Mouse (Mus musculus): Measurements from ENCODE around the gene Magi2.
"Not testable (repeated sequence)": the region's sequence is repeated elsewhere in the genome, so short reads cannot be mapped to it uniquely, and the experiment has no call there.

Gene Magi2

DNA sequence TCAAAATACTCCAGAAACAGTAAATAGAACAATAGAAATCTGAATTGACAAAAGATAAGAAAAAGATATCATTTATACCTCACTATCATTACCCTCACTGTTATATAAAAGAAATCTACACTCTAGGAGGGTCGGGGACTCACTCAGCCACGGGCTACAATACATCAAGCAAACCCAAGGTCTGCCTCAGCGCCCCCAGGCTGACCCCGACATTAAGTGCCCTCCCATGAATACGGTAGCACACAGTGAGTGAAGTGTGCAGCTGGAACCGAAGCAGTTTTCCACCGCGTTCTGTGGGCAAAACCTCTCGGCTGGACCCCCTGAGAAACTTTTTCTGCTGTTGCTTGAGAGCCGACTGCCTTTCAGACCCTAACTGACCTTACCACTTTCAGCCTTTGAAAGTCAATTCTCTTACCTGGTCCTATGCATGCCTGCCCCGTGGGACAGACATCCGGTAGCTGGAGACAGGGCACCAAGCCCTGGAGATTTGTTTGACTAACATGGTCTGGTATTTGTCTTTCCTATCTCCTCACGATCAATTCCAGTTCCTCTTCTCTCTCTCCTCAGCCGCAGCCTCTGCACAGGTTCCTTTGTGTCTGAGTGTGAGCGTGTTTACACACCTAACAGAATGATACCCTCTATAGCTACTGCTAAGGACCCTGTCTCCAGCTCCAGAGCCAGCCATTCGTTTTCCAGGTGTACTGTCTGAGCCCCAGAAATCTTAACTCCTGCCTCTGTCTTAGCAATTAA, 1285.7 kb downstream of the Magi2 start:
- no peak for DNase-seq (ENCODE audit: low spot score)

DNA sequence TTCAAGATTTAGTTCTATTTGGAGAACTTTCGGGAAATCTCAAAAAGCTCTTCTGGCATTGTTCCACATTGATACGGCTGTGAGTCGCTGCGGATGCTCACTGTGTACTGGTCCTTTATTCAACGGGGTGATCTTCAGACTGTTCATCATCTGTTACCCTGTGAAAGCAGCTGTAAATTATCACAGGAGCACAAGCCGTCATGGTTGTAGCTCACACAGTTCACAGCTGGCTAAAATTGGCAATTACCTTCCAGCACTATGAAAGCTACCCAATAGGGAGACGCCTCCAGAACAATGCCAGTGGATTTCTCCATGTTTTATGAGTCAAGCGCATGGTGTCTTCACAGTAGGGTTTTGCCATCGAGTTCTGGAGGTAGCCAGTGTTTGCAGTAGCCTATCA, 1294.8 kb downstream of the Magi2 start:
- DNase-seq (ENCODE audit: low spot score), result no peak

DNA sequence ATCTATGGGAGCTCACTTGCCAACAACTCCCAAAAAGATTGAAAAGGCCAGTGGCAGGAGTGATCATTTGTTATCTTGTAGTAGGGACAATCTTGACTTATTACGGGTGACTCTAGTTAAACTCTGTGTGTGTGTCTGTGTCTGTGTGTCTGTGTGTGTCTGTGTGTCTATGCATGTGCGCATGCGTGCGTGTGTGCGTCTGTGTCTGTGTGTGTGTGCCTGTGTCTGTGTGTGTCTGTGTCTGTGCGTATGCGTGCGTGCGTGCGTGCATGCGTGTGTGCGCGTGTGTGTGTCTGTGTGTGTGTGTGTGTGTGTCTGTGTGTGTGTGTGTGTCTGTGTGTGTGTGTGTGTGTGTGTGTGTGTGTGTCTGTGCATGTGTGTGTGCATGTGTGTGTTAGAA, 1295.2 kb downstream of the Magi2 start:
- DNase-seq (ENCODE audit: low spot score), result no peak

DNA sequence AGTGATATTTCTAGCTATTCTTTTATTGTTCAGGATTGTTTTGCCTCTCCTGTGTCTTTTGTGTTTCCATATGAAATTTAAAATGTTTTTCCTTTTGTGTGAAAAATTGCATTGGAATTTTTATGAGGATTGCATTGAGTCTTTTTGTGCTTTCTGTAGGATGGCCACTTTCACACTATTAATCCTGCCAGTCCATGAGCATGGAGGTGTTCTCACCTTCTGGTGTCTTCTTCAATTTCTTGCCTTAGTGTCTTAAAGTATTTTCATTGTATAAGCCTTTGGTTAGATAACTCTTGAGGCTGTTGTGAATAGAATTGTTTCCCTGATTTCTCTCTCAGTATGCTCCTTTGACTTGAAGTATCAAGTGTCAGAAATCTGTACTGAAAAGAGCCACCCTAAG, 1296.9 kb downstream of the Magi2 start:
- no peak for DNase-seq (ENCODE audit: low spot score)

DNA sequence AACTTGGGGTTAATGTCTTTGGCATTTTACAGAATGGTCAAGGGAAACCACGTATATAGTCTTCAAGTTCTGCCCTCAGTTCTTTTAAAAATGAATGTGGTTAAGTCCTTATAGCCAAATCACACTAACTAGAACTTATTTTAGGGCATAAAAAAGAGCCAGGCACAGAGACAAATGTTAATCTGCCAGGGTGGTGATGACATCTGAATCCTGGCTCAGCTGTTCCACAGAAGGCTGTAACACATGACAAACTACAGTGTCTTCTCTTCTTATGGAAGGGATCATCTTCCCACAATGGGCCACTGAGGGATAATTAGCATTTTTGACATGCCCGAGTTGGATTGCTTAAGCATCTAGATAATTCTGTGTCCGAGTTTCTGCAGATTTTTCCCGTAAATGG, 1299.8 kb downstream of the Magi2 start:
- DNase-seq (ENCODE audit: low spot score), result not testable (repeated sequence)

DNA sequence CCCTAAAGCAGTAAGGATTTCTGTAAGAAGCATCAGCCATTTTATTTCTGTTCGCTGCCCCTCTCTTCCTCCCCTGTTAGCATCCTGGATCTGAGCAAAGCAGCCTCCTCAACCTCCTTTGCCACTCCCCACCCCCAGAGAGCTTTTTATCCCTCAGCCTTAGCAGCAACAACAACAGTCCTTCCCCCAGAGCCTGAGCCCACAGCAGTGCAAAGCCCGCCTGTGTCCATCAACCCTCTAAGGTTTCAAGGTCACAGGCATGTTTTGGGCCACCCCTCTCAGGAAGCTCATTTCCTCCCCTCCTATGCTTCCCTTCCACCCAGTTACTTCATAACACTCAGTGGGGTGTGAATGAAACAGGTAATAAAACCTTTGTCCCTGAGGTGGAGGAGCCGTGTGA, 1309.7 kb downstream of the Magi2 start:
- DNase-seq (ENCODE audit: low spot score), result no peak

DNA sequence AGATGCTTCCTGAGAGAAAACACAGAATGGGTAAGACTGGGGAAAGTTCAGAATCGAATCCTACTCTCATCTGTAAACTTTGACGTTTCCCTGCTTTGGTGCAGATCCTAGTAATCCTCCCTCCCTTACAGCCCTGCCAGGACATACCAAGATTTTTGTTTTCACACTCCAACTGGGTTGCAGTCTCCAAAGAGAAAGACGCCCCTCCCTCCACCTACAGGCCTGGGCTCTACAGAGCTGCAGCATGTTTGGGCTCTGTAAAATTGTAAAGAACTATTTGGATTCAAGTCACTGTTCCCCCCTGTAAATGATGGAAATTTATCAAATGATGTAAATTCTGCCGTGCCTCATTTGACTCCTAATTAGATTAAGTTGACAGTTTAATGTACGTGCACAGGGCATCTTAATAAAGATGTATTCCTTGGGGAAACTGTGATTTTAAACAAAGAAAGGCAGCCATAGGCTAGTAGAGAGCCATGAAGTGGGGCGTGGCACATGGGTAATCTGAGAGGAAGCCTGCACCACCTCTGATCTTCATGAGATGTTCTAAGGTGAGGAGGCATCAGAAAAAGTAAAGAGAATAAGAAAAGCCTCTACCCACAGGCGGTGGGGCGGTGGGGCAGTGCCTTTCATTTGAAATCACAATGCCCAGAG, 1310.7 kb downstream of the Magi2 start:
- no peak for DNase-seq (ENCODE audit: low spot score)

DNA sequence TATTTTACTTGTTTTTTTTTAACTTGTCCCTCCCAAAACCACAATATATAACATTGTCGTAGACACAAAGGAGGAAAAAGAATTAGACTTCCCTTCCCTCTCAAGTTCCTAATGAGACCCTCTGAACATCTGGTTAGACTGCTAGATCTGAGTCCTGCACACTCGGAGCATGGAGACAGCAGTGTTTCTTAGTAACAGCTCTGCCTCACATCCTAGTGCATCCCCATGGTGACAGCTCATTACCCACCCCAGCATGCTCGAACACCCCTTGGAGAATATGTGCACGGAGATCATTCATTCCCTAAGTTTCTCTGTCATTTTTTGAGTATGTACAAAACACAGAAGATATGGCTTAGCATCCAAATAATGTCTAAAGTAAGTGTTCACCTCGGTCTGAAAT, 1317.5 kb downstream of the Magi2 start:
- peak; percentile 58 for DNase-seq (ENCODE audit: low spot score)

DNA sequence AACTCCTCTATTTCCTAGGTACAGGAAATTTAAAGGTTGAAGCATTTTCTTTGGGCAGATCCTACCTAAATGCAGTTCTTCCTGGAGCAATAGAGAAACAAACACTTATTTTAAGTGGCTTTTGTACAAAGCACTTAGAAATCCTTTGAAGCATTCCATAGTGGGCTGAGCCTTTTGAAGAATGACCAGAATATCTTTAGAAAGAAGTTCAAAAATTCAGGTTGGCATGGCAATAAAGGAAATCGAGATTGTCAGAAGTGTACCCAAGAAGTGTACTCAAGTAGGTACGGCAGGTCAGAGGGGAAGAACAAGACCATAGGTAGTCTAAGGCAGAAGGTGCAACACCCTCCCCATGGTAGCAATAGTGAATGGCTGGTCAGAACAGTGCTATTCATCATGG, 1332.5 kb downstream of the Magi2 start:
- DNase-seq (ENCODE audit: low spot score), result no peak

DNA sequence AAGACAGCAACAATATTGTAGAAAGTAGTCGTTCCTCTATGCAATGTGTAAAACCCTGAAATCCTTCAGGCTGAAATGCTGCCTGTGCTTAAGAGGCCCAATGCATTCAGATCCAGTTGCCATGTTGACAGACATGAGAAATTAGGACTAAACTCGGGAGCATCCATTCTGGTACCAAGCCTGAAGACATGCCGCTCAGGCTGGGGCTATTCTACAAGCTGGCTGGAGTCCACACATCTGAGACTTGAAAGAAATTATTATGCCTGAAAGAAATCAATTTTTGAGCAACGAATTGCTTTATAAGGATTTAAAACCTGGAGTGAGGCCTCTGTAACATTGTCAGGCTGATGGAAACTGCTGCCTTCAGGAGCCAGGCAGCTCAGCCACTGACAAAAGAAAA, 1333.0 kb downstream of the Magi2 start:
- DNase-seq (ENCODE audit: low spot score), result no peak

DNA sequence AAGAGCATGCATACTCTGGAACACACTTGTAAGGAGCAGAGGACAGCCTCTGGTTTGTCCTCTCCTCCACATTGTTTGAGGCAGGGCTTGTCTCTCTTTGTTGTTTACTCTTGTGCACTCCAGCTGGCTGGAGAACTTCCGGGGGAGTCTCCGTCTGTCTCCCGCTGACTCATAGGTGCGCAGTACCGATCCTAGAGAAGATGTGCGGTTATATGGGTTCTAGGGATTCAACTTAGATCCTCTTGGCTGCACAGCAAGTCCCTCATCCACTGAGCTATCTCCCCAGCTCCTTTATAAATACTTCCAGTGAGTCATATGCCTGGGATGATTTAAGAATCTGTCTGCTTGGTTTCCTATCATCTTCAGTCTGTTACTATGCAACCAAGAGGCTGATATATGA, 1341.6 kb downstream of the Magi2 start:
- DNase-seq (ENCODE audit: low spot score), result no peak

DNA sequence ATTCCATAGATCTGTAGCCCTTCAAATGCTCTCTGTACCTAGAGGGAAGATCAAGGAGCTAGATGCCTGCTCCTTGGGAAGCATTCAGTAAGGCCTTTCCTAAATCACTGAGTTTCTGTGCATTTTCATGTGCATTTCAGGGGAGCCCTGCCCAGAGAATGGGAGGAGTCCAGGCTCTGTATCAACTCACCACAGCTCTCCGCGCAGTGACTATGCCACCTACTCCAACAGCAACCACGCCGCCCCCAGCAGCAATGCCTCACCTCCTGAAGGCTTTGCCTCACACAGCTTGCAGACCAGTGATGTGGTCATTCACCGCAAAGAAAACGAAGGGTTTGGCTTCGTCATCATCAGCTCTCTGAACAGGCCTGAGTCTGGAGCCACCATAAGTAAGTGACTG, 1342.1 kb downstream of the Magi2 start:
- DNase-seq (ENCODE audit: low spot score), result no peak

DNA sequence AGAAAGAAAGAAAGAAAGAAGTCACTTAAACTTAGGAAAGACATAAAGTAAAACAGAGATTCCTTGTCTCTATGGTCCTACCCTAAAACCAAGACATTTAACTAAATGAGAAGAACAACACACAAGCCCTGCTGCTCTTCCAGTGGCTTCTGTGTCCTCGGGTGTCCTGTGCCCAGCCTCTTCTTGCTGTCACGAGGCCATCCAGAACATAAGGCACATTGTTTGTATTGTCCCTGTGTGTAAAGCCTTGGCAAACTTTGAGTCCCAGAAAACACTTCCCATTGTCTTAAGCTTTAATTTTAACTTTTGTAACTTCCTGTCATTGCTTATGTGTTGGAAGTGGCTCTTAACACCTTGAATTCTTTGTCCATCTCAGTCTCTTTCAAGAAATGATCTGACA, 1348.0 kb downstream of the Magi2 start:
- no peak for DNase-seq (ENCODE audit: low spot score)

DNA sequence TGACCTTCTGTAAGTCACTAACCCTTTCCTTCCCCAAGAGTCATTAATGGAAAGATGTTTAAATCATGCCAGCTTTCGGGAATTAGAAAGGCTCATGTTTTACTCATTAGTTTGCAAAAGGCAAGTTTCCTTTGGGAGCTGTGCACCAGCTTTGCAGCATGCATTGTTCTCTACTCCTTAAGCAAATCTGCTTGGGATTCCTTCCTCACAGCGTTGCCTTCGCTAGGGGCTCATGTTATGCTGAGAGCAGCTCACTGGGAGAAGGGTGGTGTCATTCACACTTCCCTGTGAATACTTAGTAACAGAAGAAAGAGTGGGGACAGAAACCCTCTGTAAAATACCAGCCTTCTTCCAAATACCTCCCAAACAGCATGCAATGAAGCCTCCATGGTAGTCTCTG, 1349.0 kb downstream of the Magi2 start:
- DNase-seq (ENCODE audit: low spot score), result no peak

DNA sequence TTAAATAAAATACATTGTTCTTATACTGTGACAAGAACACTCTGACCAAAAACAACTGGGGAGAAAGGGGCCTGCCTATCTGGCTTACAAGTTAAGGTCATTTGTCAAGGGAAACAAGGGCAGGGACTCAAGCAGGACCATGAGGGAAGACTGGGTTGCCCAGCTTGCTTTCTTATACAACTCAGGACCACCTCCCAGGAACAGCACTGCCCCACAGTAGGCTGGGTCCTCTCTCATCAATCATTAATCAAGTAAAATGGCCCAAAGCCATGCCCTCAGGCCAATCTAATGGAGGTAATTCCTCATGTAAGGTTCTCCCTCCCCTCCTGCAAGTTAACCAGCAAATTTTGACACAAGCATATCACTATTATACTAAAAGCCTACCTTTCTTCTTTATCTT, 1349.4 kb downstream of the Magi2 start:
- no peak for DNase-seq (ENCODE audit: low spot score)

DNA sequence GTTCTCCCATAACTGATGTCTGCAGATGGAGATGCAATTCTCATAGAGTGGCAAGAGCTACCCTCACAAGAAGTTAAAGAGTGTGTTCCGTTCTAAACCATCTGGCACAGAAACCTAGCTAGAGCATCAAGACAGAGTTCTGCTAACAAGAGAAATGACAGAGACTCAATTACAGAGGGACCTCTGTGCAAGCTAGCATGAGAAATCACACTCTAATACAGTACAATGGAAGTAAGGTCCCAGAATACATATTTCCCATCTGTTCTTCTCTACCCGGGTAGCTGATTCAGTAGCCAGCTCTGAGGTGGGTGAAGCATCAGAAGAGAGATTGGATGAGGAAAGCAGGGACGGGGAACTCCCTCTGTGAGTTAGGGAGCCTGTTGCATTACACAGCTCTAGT, 1351.8 kb downstream of the Magi2 start:
- DNase-seq (ENCODE audit: low spot score), result no peak

DNA sequence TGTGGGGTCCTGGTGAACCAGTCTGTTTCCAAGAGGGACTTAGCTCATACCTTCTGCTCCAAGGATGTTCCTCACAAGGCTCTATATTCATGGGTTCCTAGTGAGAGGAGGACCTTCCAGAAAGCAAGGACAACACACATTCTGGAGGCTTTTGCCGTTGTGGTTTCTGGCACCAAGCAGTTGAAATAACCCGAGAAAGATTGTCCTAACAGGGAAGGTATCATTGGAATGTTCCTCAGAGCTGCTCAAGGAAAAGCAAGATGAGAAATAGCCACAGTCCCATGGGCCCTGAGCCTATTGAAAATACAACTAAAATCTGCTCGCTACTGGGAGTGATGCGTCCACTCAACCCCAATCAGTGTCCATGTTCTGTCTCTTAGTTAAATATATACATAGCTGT, 1353.8 kb downstream of the Magi2 start:
- DNase-seq (ENCODE audit: low spot score), result no peak

DNA sequence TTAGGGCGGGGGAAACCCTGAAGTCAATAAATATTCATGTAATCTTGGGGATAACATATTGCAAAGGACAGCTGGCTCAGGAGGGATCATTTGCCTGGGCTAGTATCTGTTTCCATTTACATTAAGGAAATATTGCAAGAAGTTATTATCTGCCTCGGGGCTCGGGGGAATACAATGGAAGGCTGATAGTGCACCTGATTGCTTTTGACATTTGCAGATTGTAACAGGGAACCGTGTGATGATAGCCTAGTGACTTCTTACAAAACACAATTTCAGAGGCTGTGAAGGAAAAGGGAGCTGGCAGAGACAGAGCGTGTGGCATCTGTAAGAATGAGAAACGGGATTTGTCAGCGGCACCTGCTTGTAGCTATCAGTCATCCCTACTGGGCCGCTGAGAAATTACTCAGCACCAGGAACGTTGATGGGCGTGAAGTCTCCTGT, 1356.2 kb downstream of the Magi2 start:
- DNase-seq (ENCODE audit: low spot score), result peak; percentile 38

DNA sequence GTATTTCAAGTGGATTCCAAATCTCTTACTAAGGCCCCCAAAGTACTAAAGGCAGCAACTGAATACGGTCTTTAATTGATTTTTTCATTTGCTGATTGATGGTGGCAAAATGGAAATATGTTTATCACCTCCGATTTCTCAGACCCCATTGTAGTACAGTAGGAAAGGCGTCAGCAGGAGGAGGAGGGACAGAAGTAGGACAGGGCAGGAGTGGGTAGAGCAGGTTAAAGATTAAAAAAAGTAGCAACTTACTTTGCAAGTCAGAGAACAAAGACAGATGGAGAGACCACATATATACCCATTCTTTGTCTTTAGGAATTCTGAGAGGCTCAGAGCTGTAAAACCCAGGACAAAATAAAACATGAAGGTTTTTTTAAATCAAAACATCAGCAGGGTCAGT, 1356.8 kb downstream of the Magi2 start:
- DNase-seq (ENCODE audit: low spot score), result no peak

DNA sequence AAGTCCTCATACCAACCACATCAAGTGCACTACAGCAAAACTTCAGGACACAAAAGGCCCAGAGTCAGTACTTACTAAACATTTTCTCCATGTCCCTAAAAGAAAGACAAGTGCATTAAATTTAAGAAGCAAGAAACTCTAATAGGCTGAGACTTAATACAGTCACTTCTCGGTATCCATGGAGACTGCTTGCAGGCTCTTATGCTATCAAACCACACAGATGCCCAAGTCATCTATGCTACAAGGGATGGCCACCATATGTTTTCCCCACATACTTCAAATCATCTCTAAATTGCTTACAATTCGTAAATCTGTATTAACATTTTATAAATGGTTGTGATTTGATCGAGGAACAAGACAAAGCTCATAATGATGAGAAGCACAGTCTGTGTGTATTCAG, 1357.9 kb downstream of the Magi2 start:
- DNase-seq (ENCODE audit: low spot score), result no peak

DNA sequence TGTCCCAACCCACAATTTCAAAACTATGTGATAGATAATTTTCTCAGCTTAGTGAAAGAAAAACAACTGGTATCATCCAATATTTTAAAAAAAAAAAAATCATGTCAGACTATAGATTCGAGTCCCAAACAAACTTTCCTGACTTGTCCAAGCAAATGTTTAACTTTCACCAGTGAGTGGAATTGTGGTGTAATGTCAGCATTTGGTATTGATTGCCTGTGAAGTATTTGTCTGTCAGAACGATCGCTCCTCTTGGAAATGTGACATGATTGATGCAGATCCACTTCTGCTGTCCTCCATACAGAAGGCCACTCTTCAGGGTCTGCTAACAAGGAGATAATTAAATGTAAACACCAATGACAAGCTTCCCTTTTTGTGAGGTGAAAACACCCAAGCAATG, 1362.9 kb downstream of the Magi2 start:
- no peak for DNase-seq (ENCODE audit: low spot score)

DNA sequence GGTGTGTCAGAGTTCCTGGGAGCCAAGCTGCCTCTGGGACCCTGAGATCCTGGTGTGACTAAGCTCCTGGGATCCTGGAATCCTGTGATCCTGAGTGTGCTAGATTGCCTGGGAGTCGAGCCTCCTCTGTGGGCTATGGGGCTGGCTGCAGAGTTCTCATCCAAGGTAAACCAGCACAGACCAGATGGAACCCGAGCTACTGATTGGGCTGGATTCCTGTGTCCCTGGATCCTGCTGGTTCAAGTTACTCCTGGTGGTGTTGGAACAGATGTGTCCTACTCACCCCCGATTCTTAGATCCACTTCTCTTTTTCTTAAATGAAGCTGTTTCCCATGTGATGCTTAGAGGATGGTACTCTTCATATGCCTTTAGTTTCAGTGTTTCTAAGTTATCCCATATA, 1371.4 kb downstream of the Magi2 start:
- no peak for DNase-seq (ENCODE audit: low spot score)

DNA sequence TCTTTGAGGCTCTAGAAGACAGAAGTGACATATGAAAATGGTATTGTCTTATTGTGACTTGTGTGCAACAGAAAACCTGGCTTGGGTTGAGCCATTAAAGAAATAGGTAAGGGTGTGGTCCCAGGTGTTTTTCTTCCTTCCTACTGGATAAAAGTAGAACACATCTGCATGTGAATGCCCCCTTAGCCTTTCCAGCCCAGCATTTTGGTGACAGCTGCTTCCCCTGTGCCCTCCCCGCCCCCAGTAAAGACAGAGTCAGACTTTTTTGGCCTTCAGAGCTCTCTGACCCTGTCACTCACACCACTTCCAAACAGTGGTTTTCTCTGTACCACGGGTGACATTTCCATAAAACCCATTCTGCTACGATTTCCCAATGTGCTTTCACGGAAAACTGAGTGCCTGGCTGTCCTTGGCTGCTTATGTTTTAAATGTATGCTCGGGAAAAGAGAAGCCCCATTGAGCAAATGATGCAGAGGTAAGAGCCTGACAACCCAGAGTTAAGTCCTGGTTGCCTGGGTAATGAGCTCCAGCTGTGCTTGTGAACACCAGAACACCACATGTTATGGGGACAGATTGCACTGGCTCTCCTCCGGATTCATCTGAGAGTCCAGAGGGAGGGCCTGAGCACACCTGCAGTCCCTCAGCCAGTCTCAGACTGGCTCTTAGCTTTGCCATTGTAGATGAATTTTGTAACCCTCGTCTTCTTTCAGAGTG, 1377.1 kb downstream of the Magi2 start:
- DNase-seq (ENCODE audit: low spot score), result no peak
